Mouse (Mus musculus) Muller cell, postnatal 12 days (primary cell): Measurements from ENCODE around the gene Klhl32.
"Not testable (repeated sequence)": the region's sequence is repeated elsewhere in the genome, so short reads cannot be mapped to it uniquely, and the experiment has no call there.

Experiments used
- DNase-seq: peaks from one replicate; pipeline ENCODE4 v3.0.0-alpha.2; 2015; ENCODE audit errors: inconsistent ontology term

Klhl32 gene

GRCm38 (mm10) chr4:24795180-24795579 lies 55.7 kb downstream of the Klhl32 start:
- DNase-seq, result no peak

- DNase-seq, result no peak
Measured at GRCm38 (mm10) chr4:24793726-24794345, 57.1 kb downstream of the Klhl32 start.

- DNase-seq, result peak; percentile 24
Measured at GRCm38 (mm10) chr4:24792416-24792981, 58.4 kb downstream of the Klhl32 start.

GRCm38 (mm10) chr4:24789331-24789730 lies 61.6 kb downstream of the Klhl32 start:
- no peak for DNase-seq

- no peak for DNase-seq
Measured at GRCm38 (mm10) chr4:24785757-24786532, 65.0 kb downstream of the Klhl32 start.

GRCm38 (mm10) chr4:24765919-24766318 lies 85.0 kb downstream of the Klhl32 start:
- no peak for DNase-seq

DNA sequence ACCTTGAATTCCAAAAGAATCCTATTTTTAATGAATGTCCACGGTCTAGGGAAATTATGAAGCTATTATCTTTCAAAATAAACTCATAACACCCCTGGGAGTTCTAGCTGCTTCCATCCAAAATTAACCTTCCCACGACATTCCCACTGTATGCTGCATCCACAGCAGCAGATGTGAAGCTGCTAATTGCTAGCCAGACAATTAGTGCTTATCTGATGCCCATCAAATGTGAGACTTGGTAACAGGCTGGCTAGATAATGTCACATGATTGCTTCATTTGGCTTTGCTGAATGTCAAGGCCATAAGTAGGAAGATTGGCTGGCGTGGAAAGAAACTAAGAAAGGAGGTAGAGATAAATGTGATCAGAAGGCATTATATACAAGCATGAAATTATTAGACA lies 85.5 kb downstream of the Klhl32 start:
- no peak for DNase-seq

DNA sequence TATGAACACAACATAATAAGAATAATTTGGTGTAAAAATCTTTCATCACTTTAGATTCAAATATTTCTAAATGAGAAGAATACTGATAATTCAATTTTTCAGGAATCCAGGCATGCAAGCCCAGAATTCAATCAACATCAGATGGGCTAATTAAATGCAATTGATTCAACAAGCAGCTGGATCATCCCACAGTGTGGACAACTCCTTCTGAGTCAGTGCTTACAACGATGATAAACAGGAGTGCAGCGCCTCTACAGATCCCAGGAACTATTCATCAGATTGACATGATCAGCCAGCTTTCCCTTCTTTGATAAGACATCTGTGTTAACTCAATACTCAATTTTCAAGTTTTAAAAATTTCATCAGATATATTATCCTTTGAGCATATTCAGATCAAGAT lies 86.4 kb downstream of the Klhl32 start:
- DNase-seq, result no peak

DNA sequence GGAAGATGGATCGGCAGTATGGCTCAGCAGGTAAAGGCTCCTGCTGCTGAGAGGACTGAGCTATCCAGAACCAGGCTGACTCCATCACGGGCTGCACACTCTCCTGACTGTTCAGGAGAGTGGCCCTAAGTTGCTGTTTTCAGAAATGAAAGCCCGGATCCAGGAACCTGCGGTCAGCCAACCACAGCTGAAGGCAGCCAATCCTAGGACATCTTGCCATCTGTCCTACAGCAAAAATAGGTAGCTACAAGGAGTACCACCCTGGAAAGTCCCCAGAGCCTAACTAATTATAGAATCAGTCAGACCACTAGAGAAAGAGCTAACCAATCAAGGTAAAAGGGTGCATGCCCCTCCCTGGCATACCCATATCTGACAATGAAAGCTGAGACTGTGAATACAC lies 87.5 kb downstream of the Klhl32 start:
- DNase-seq, result no peak

DNA sequence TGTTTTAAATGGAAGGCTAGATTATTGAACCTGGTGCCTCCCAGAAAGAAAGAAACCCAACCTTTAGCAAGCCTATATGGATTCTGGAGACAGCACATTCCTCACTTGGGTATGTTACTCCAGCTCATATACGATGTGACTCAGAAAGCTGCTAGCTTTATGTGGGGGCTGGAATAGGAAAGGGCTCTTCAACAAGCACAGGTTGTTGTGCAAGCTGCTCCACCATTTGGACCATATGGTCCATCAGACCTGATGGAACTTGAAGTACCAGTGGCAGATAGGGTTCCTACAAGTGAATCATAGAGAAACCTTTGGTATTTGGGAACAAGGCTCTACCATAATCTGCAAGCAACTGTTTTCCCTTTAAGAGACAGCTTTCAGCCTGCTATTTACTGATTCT lies 92.0 kb downstream of the Klhl32 start:
- no peak for DNase-seq

DNA sequence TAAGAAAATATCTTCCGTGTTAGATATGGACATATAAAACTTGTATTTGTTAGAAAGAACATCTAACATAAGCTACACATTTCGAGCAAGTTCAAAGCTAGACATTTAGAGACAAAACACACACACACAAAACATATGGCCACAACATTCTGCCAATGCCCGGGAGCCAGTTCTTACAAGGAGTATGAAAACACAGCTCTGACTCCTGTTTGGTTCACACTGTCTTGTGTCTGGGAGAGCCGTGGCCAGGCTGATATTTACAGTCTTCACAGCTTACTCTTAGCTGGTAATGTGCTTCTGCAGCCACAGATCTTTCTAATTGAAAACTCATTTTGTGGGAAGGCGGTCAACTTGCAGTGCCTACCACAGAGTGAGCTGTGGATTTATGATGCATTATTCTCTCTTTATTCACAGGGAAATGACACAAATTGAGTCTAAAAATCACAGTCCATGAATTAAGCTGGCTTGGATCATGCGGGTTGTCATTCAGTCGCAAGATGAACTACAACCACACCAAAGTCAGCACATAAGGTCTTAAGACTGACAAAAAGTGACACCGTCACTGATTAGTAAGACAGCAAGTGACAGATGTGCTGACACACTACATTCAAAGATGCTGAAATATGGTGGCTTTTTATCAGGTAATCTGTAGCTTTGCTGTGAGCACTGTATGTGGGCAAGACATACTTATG lies 98.3 kb downstream of the Klhl32 start:
- no peak for DNase-seq

GRCm38 (mm10) chr4:24737080-24737479 lies 113.8 kb downstream of the Klhl32 start:
- DNase-seq, result no peak

- peak; percentile 21 for DNase-seq
Measured at GRCm38 (mm10) chr4:24720834-24721233, 130.1 kb downstream of the Klhl32 start.

DNA sequence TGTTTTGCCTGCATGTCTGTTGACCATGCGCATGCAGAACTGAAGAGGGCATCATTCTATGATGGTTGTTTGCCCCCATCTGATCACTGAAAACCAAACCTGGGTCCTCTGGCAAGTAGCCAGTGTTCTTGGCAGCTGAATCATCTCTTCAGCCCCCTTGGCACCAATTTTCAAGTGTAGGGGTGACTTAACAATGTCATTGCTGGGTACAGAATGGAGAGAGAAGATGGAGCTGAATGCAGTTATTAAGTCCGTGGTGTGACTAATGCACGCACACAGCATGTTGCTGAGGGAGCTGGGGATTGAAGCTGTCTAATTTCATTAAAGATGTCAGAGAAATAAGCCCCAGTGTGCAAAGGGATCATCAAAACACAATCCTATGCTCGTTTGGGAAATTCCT lies 135.4 kb downstream of the Klhl32 start:
- DNase-seq, result no peak

DNA sequence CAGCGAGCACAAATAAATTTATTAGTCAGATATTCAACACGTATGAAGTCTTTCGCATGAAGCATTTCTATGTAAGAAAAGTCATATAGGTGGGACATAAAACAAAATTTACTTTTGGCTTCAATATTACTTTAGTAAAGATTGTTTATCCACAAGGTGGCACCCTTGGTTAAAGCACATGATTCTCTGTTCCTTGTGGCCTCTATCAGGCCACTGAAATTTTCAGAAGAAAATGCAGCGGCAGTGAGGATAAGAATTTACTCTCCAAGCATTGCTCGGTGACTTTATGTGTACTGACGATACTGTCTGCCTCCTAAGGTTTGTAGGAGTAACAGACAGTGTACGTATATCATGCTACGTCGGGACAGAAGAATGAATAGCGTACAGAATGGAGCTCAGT lies 136.6 kb downstream of the Klhl32 start:
- DNase-seq, result no peak

DNA sequence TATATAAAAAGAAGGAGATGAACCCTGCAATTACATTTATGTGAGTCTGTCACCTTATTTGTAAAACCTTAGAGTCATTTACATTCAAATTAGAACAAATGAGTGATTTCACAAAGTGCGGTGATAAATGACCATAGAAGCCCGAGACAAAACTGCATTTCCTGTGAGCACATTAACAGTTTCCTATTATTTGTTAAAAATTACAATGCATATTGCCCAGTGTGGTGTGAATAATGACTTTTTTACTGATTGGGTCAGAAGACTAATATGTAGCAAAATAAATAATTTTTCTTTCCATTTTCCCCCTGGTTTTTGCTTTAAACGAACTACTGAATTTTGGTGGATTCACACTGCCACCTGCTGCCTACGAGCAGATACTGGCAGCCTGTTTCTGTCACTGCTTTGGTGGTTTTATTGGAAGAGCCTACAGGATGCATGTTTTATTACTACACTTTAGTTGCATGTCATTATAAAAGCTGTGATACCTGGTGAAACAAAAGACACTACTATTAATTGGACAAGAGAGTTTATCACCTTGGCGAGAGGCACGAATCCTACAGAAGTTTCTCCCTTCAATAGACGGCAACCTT lies 152.3 kb downstream of the Klhl32 start:
- peak; percentile 5 for DNase-seq

DNA sequence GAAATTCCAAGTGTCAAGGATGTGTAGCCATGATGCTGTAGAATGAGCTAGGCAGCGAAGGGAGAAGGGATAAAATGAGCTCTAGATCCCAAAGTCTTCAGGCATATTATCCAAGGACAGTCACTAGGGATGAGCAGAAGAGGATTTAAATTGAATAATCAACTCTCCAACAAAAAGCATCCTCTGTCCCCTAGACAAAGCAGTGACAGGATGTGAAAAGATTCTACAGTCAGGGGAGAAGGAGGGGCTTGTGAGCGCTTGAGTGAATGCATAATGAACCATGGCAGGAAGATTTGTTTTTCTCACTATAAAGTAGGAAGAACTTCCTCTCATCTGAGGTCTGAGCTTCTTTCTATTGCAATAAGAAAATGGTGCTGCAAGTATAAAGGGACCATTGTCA lies 170.8 kb downstream of the Klhl32 start:
- DNase-seq, result no peak

- no peak for DNase-seq
Measured at GRCm38 (mm10) chr4:24670007-24670406, 180.9 kb downstream of the Klhl32 start.

DNA sequence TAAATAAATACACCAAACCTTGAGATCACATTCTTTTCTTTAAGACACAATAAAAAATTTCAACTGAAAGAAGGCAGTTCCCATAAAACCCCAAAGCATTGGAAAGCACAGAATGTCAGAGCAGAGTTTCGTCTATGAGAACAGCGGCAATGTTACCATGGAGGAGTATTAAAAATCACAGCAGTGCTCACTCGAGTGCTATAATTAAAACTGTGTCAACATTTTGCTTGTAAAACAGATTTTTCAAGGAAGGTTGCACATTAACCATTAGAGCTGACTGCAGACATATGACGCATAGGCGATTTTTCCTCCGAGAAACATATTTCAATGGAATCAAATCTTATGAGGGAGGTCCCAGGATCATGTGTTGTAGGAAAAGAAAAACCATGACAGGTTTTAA lies 191.7 kb downstream of the Klhl32 start:
- DNase-seq, result no peak

DNA sequence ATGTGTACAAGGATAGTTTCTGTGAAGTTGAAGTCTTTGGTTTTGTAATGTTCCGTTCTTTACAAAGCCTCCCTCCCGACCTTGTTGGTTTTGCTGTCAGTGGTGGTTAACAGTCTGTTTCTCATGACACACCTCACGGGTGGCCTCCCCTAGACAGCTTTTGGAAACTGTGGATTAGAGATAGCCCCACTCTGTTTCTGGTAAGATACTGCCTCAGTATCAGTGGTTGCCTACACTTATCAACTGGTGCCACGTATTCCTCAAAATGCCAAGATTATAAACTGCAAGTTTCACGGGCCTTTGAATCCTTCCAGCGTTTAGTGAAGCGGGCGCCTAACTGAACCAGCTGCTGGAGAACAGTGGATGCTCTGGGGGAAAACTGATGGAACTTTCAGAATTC lies 206.2 kb downstream of the Klhl32 start:
- not testable (repeated sequence) for DNase-seq

DNA sequence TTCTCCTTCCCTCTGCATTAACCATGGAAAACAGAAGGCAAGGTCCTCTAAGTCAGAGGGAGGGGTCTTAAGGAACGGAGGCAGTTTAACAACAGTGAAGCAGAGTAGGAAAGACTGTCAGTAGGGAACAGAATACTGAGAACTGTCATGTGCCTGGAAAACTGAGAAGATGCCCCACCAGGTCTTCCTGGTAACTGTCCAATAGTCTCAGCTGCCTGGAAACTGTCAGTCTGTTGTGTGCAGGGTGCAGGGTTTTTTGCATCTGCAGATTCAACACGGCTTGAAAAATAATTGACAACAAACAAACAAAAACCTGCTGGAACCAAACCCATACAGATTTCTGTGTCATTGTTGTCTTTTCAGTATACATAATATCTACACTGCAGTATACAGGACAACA lies 208.6 kb downstream of the Klhl32 start:
- no peak for DNase-seq
